Mouse (Mus musculus) CD4-positive, CD25-positive, alpha-beta regulatory T cell, adult 9 weeks (primary cell): Measurements from ENCODE around the gene Egfl6. TPM values are rescaled to one million over a fixed set of nuclear protein-coding genes. Genes with fewer than 3 reads are reported as not detected.

Experiments
- polyA plus RNA-seq: library from polyadenylated mRNA; unstranded; fragments of 100-300 nt; shearing (Covaris generic); gene quantifications from one replicate; pipeline ENCODE4 v1.2.1, GENCODE M21; 2017

Gene Egfl6
- not detected for polyA plus RNA-seq

DNA sequence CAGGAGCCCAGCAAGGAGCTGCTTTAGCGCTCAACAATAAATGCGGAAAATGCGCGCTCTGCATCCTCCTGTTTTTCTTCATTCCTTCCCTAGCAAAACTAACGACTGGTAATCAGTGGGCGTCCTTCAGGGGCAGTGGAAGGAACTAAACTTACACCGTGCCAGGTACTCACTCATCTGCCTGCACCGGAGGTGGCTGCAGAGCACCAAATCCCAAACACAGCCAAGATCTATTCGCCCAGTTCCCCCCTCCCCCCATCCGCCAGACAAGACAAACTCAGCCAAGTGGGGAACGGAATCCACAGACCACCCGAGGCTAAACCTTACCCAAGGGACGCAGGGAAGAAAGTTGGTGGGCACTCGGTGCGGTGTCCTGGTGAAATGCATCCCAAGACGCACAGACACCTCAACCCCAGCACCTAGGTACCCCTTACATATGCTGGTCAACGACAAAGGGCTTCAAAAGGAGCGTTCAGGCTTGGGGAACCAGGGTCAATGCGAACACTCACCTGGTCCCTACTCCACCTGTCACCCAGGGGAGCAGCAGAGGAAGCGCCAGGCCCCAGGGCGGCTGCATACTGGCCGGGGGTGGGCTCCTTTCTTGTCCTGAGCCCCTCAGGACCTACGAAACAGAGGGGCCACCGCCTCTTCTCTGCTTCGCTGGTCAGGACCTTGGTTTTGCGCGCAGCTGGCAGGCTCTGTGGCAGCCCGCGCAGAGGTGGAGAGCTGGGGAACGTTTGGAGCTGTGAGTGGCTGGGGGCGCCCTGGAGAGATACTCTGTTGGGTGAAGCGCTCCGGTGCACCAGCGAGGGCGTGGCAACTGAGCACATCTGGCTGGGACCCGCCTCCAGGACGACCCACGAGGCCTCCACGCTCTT is at the start of gene Egfl6:
Egfl6 (minus strand) TSS at position 774 of the 878 bp plus-strand sequence.

DNA sequence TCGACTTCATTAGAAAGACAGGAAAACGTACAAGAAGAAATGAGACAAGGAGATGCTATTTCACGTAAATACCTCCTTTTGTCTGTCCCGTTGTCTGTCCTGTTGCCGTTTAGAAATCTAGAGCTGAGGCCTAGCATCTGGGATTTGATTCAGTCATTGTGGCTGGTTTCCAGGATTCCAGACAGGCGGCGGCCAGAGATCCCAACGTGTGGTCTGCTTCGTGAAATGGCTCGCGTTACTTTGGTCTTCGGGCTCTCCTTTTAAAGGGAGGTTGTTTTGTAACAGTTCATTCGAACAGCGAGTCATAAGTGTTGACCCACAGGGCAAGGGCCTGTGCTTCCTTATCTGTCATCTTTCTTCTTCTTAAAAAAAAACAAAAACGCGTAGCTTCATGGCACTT is 67.2 kb downstream of the Egfl6 start, which contains the start of gene Tceanc:
Tceanc (minus strand) TSS at position 223 of the 400 bp plus-strand sequence.

GRCm38 (mm10) chrX:166479365-166479983 is 106.0 kb downstream of the Egfl6 start, which contains the start of gene Rab9:
Gene Rab9, minus strand, starts transcription at chrX:166479867.

Other genes with a start within 250 kb of the Egfl6 start
- gene Trappc2, start 145.1 kb downstream of the Egfl6 start, polyA plus RNA-seq: 29.3 TPM
- gene Ofd1, start 145.0 kb downstream of the Egfl6 start, polyA plus RNA-seq: 7.6 TPM
- gene Rab9, start 105.9 kb downstream of the Egfl6 start, polyA plus RNA-seq: 38.3 TPM
- gene Tceanc, start 67.2 kb downstream of the Egfl6 start, polyA plus RNA-seq: 11.3 TPM